Mouse (Mus musculus): ENCODE results near the gene Gm10352. TPM values are rescaled to one million over a fixed set of nuclear protein-coding genes. Genes with fewer than 3 reads are reported as not detected.
"Not testable (repeated sequence)": the region's sequence is repeated elsewhere in the genome, so short reads cannot be mapped to it uniquely, and the experiment has no call there.

Gm10352 gene
- total RNA-seq (2021) = not detected
- long read RNA-seq, experiment 1 = 0 reads
- long read RNA-seq, experiment 2 = 0 reads

DNA sequence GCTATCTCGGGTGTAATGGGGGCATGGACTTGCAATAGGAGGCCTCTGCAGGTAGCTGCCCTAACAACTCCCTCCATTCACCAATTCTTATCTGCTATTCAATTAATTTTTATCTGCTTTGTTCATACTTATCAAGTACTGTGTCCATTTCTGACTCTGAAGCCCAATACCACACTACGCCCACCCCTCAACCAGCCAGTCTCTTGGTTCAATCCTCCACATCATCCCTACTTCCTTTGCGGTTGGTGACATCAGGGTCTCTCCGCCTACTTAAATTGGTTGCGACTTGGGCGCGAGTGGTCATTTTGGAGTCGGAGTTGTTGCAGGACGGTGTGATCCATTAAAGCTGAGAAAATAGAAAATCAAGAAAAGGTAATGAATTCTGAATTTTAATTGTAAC, at the start of gene Gm10352:
Gene Gm10352 (plus strand): TSS at position 301 of the 400 bp plus-strand sequence.
- DNase-seq (ENCODE audit: low spot score in 2 of 2) = not testable (repeated sequence)

DNA sequence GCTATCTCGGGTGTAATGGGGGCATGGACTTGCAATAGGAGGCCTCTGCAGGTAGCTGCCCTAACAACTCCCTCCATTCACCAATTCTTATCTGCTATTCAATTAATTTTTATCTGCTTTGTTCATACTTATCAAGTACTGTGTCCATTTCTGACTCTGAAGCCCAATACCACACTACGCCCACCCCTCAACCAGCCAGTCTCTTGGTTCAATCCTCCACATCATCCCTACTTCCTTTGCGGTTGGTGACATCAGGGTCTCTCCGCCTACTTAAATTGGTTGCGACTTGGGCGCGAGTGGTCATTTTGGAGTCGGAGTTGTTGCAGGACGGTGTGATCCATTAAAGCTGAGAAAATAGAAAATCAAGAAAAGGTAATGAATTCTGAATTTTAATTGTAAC, 31.5 kb downstream of the Gm10352 start, which contains the start of gene Gm29289:
Gene Gm29289 (plus strand): TSS at position 301 of the 400 bp plus-strand sequence.
- not testable (repeated sequence) for DNase-seq (ENCODE audit: low spot score in 2 of 2)

Other genes with a start within 250 kb of the Gm10352 start
- gene Sry, start 237.3 kb upstream of the Gm10352 start, total RNA-seq (2021) = not detected
- not detected for gene H2al2b, start 180.3 kb upstream of the Gm10352 start, total RNA-seq (2021)
- not detected for gene Gm4064, start 104.8 kb upstream of the Gm10352 start, total RNA-seq (2021)
- gene Rbmy, start 70.3 kb upstream of the Gm10352 start, total RNA-seq (2021) = not detected
- gene Gm10256, start 70.3 kb upstream of the Gm10352 start, total RNA-seq (2021) = not detected
- not detected for gene Gm29289, start 31.6 kb downstream of the Gm10352 start, total RNA-seq (2021)

Measured in adrenal gland, adult 18-20 months (tissue).